Mouse (Mus musculus) neural tube, embryonic 10.5 days (tissue): ENCODE data around the gene Matk.
"Not testable (repeated sequence)": the region's sequence is repeated elsewhere in the genome, so short reads cannot be mapped to it uniquely, and the experiment has no call there.

Source experiments
- DNase-seq: peaks from one replicate; pipeline ENCODE4 v3.0.0-alpha.2; 2017; ENCODE audit warnings: low spot score; ENCODE audit errors: extremely low spot score

Gene Matk

GRCm38 (mm10) chr10:81252424-81253419 lies at the start of gene Matk:
TSS of gene Matk (plus strand) at chr10:81252935.
- peak; percentile 59 for DNase-seq

GRCm38 (mm10) chr10:81202978-81203720 lies 49.6 kb upstream of the Matk start:
- no peak for DNase-seq

- no peak for DNase-seq
Measured at GRCm38 (mm10) chr10:81204137-81204536, 48.6 kb upstream of the Matk start.

- no peak for DNase-seq
Measured at GRCm38 (mm10) chr10:81210154-81210553, 42.6 kb upstream of the Matk start.

- DNase-seq, result no peak
Measured at GRCm38 (mm10) chr10:81216260-81216659, 36.5 kb upstream of the Matk start.

- no peak for DNase-seq
Measured at GRCm38 (mm10) chr10:81216810-81217209, 35.9 kb upstream of the Matk start.

GRCm38 (mm10) chr10:81217267-81217666 lies 35.5 kb upstream of the Matk start:
- DNase-seq, result not testable (repeated sequence)

GRCm38 (mm10) chr10:81217964-81218363 lies 34.8 kb upstream of the Matk start:
- DNase-seq, result peak; percentile 60

- no peak for DNase-seq
Measured at GRCm38 (mm10) chr10:81221402-81222015, 31.2 kb upstream of the Matk start.

- DNase-seq, result not testable (repeated sequence)
Measured at GRCm38 (mm10) chr10:81223731-81224130, 29.0 kb upstream of the Matk start.

GRCm38 (mm10) chr10:81229735-81230437 lies 22.8 kb upstream of the Matk start:
- no peak for DNase-seq

- DNase-seq, result peak; percentile 40
Measured at GRCm38 (mm10) chr10:81230438-81231332, 22.1 kb upstream of the Matk start, which contains the start of gene Atcay. TSS of gene Atcay (minus strand) at chr10:81230833.

- no peak for DNase-seq
Measured at GRCm38 (mm10) chr10:81231436-81231835, 21.3 kb upstream of the Matk start.

GRCm38 (mm10) chr10:81232580-81233225 lies 20.0 kb upstream of the Matk start, which contains the start of gene Zfr2:
TSS of gene Zfr2 (plus strand) at chr10:81233155.
- peak; percentile 81 for DNase-seq

- DNase-seq, result no peak
Measured at GRCm38 (mm10) chr10:81233226-81233585, 19.5 kb upstream of the Matk start.

GRCm38 (mm10) chr10:81234206-81234605 lies 18.5 kb upstream of the Matk start:
- no peak for DNase-seq

GRCm38 (mm10) chr10:81236471-81237268 lies 16.1 kb upstream of the Matk start:
- no peak for DNase-seq

GRCm38 (mm10) chr10:81238618-81239017 lies 14.1 kb upstream of the Matk start:
- DNase-seq, result no peak

GRCm38 (mm10) chr10:81240876-81241275 lies 11.9 kb upstream of the Matk start:
- peak; percentile 76 for DNase-seq
